Mouse (Mus musculus) liver, embryonic 14.5 days (tissue): ENCODE measurements at regions not wholly inside any gene's neighbourhood (a gene's known extent, or its start where the extent isn't known, plus 50 kb on each side); places are given as distances from the start of the nearest gene placed in this dataset.

Experiments
- CTCF ChIP-seq: IDR thresholded peaks from 2 replicates; pipeline ENCODE4 v1.5.1; 2016; ENCODE audit warnings: antibody characterized with exemption, low read depth, control low read depth
- EP300 ChIP-seq: IDR thresholded peaks from 2 replicates; pipeline ENCODE4 v1.6.1; 2016; ENCODE audit warnings: antibody characterized with exemption, low read depth

GRCm38 (mm10) chr9:122592820-122593615 is 154.1 kb upstream of the Topaz1 start:
- TF ChIP-seq CTCF = no peak
- TF ChIP-seq EP300 = no peak
